Mouse (Mus musculus) intestine, embryonic 14.5 days (tissue): Measurements from ENCODE around the gene Usp46. TPM values are rescaled to one million over a fixed set of nuclear protein-coding genes. Genes with fewer than 3 reads are reported as not detected.

Experiments used
- ATAC-seq: fragments of 200-750 bp; cut with Nextera tagmentation; replicated peaks from 2 replicates; pipeline ENCODE4 v1.8.0; 2017; ENCODE audit warnings: low read depth, moderate number of reproducible peaks, moderate TSS enrichment, moderate library complexity; ENCODE audit not compliant: low FRiP score, low TSS enrichment
- DNase-seq: peaks from one replicate; pipeline ENCODE4 v3.0.0-alpha.2; 2018; ENCODE audit warnings: low spot score
- H3K27ac ChIP-seq: fragments of 300-500 bp; sonication (generic); 2 replicates; pipeline ENCODE4 v1.5.1; 2014; ENCODE audit warnings: low read depth, mild to moderate bottlenecking, control low read depth
- H3K27me3 ChIP-seq: fragments of 300-500 bp; sonication (generic); replicated peaks from 2 replicates; pipeline ENCODE4 v1.6.1; 2014; ENCODE audit warnings: low read length, control low read depth; ENCODE audit not compliant: control insufficient read depth, insufficient read depth
- H3K36me3 ChIP-seq: fragments of 300-500 bp; sonication (generic); 2 replicates; pipeline ENCODE4 v1.6.1; 2014; ENCODE audit warnings: low read length, control low read depth; ENCODE audit not compliant: control insufficient read depth, insufficient read depth
- H3K4me1 ChIP-seq: fragments of 300-500 bp; sonication (generic); replicated peaks from 2 replicates; pipeline ENCODE4 v1.6.1; 2014; ENCODE audit warnings: low read length, control low read depth, mixed read lengths; ENCODE audit not compliant: control insufficient read depth, insufficient read depth
- H3K4me2 ChIP-seq: fragments of 300-500 bp; sonication (generic); 2 replicates; pipeline ENCODE4 v1.6.1; 2014; ENCODE audit warnings: low read length
- H3K4me3 ChIP-seq: fragments of 300-500 bp; sonication (generic); 2 replicates; pipeline ENCODE4 v1.5.1; 2014; ENCODE audit warnings: low read depth, low read length, control low read depth, mixed read lengths
- H3K9ac ChIP-seq: fragments of 300-500 bp; sonication (generic); 2 replicates; pipeline ENCODE4 v1.6.1; 2014; ENCODE audit warnings: mild to moderate bottlenecking, low read length
- H3K9me3 ChIP-seq: fragments of 300-500 bp; sonication (generic); 2 replicates; pipeline ENCODE4 v1.6.1; 2016; ENCODE audit warnings: low read length, control low read depth; ENCODE audit not compliant: control insufficient read depth
- WGBS: fragments of 180-500 bp; shearing (Covaris S2); extraction: QIAGEN DNeasy Blood & Tissue Kit; methylation state at CpG from one replicate; pipeline ENCODE4 v1.1.7; 2014; 5-methylcytosine and 5-hydroxymethylcytosine counted together
- polyA plus RNA-seq: library from polyadenylated mRNA; unstranded; fragments of >200 nt; fragmentation: Nextera tagmentation; extraction: Ambion mirVana; gene quantifications from 2 replicates; pipeline ENCODE4 v1.2.1, GENCODE M21; 2014

The Usp46 gene
- polyA plus RNA-seq, 1 experiment from 2014 or later = 32.2 TPM

GRCm38 (mm10) chr5:74095611-74096010 lies 27.4 kb upstream of the Usp46 start:
- Histone ChIP-seq H3K36me3 (peaks cover 35% of the 10 kb centered on the region), H3K9ac (no peak overlapping the region), H3K27me3 (no peaks in the 10 kb centered on the region), H3K4me2 (no peak overlapping the region), H3K9me3 (no peaks in the 10 kb centered on the region), H3K4me3 (no peak overlapping the region), H3K4me1 (peaks cover 9% of the 10 kb centered on the region), H3K27ac (no peak overlapping the region)
- no peak for ATAC-seq
- WGBS = 85% methylated on average over 2 of the region's 2 CpGs
- no peak for DNase-seq

- ATAC-seq (no peak), DNase-seq (no peak)
- no peak overlapping the region; the same call in 1 of the 2 replicates for H3K27ac ChIP-seq
- peaks cover 35% of the 10 kb centered on the region for H3K36me3 ChIP-seq
- peak overlapping the region; percentile 84 for H3K4me2 ChIP-seq
- no peaks in the 10 kb centered on the region for H3K9me3 ChIP-seq
- H3K27me3 ChIP-seq = no peaks in the 10 kb centered on the region
- no peak overlapping the region for H3K9ac ChIP-seq
- peak overlapping the region; percentile 90 for H3K4me3 ChIP-seq
- H3K4me1 ChIP-seq = peaks cover 9% of the 10 kb centered on the region
- 82% methylated on average over 8 of the region's 8 CpGs for WGBS
Measured at GRCm38 (mm10) chr5:74094841-74095437, 26.7 kb upstream of the Usp46 start.

GRCm38 (mm10) chr5:74093556-74094428 lies 25.6 kb upstream of the Usp46 start:
- no peak for ATAC-seq

GRCm38 (mm10) chr5:74092833-74093555 lies 24.8 kb upstream of the Usp46 start:
- Histone ChIP-seq H3K4me2 (peak overlapping the region; percentile 84), H3K9ac (peak overlapping the region; percentile 99), H3K27ac (peak overlapping the region; percentile 92), H3K36me3 (peaks cover 35% of the 10 kb centered on the region), H3K4me3 (peak overlapping the region; percentile 90), H3K4me1 (peaks cover 9% of the 10 kb centered on the region), H3K9me3 (no peaks in the 10 kb centered on the region), H3K27me3 (no peaks in the 10 kb centered on the region)
- DNase-seq (peak; percentile 96), ATAC-seq (peak; percentile 99)
- under 1% methylated on average over 57 of the region's 57 CpGs for WGBS

More at GRCm38 (mm10) chr5:74093556-74094428, 25.6 kb upstream of the Usp46 start:
- no peak for DNase-seq
- Histone ChIP-seq H3K9ac (peak overlapping the region; percentile 99), H3K4me3 (peak overlapping the region; percentile 90), H3K36me3 (peaks cover 35% of the 10 kb centered on the region), H3K4me1 (peaks cover 9% of the 10 kb centered on the region), H3K27ac (peak overlapping the region; percentile 92), H3K4me2 (peak overlapping the region; percentile 84), H3K9me3 (no peaks in the 10 kb centered on the region), H3K27me3 (no peaks in the 10 kb centered on the region)
- 21% methylated on average over 11 of the region's 11 CpGs for WGBS

GRCm38 (mm10) chr5:74092481-74092832 lies 24.2 kb upstream of the Usp46 start:
- 50% methylated on average over 4 of the region's 4 CpGs for WGBS
- Histone ChIP-seq H3K9ac (no peak overlapping the region), H3K27me3 (no peaks in the 10 kb centered on the region), H3K27ac (no peak overlapping the region), H3K9me3 (no peaks in the 10 kb centered on the region), H3K36me3 (peaks cover 30% of the 10 kb centered on the region), H3K4me2 (peak overlapping the region; percentile 84), H3K4me3 (peak overlapping the region; percentile 90), H3K4me1 (peaks cover 9% of the 10 kb centered on the region)
- ATAC-seq (peak; percentile 21; the same call in 1 of the 2 replicates), DNase-seq (no peak)

GRCm38 (mm10) chr5:74089643-74090042 lies 21.4 kb upstream of the Usp46 start:
- no peaks in the 10 kb centered on the region for H3K9me3 ChIP-seq
- no peak overlapping the region for H3K9ac ChIP-seq
- H3K4me3 ChIP-seq = no peak overlapping the region
- H3K27me3 ChIP-seq = no peaks in the 10 kb centered on the region
- H3K4me2 ChIP-seq = no peak overlapping the region
- no peak overlapping the region for H3K27ac ChIP-seq
- peaks cover 5% of the 10 kb centered on the region for H3K4me1 ChIP-seq
- no peak for DNase-seq
- ATAC-seq = no peak
- WGBS = 74% methylated on average over 3 of the region's 3 CpGs
- H3K36me3 ChIP-seq = peaks cover 4% of the 10 kb centered on the region

GRCm38 (mm10) chr5:74081756-74082155 lies 13.5 kb upstream of the Usp46 start:
- H3K4me2 ChIP-seq = no peak overlapping the region
- no peak overlapping the region for H3K9ac ChIP-seq
- 89% methylated on average over 6 of the region's 6 CpGs for WGBS
- H3K4me3 ChIP-seq = no peak overlapping the region
- H3K36me3 ChIP-seq = no peaks in the 10 kb centered on the region
- ATAC-seq (no peak), DNase-seq (no peak)
- H3K27ac ChIP-seq = no peak overlapping the region
- no peaks in the 10 kb centered on the region for H3K27me3 ChIP-seq
- H3K9me3 ChIP-seq = no peaks in the 10 kb centered on the region
- H3K4me1 ChIP-seq = no peaks in the 10 kb centered on the region; the same call in 1 of the 2 replicates

DNA sequence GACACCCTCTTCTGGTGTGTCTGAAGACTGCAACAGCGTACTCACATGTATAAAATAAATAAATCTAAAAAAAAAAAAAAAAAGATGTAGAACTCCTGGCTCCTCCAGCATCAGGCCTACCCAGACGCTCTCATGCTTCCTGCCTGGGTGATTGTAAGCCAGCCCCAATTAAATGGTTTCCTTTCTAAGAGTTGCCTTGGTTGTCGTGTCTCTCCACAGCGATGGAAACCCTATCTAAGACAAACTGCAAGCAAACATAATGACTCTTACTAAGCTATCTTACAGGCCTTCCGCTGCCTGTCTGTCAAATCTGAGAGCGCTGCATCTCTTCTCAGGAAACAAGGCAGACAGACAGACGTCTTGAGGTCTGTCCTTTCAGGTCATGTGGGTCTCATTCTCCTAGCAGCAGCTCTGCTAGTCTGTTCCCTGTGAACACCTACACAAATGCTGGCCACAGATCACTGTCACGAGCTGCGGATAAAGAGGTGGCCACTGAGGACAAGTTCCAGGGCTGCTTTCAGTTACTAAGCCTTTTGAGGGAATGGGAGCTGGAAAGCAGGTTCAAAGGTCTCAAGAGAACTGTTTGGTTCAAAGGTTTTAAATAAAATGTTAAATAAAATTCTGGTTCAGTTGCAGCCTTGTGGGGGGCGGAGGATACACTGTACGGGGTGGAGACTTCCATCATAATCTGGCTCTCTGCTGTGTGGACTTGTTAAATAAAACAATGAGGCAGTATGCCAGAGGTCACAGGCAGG lies 10.8 kb upstream of the Usp46 start:
- no peaks in the 10 kb centered on the region; the same call in 1 of the 2 replicates for H3K4me1 ChIP-seq
- no peak overlapping the region for H3K4me2 ChIP-seq
- no peak for DNase-seq
- WGBS = 78% methylated on average over 11 of the region's 11 CpGs
- ATAC-seq = no peak
- no peak overlapping the region for H3K9ac ChIP-seq
- no peaks in the 10 kb centered on the region for H3K9me3 ChIP-seq
- H3K27me3 ChIP-seq = no peaks in the 10 kb centered on the region
- no peak overlapping the region for H3K4me3 ChIP-seq
- no peak overlapping the region for H3K27ac ChIP-seq
- no peaks in the 10 kb centered on the region for H3K36me3 ChIP-seq
